Mouse (Mus musculus) ES-E14 (cell line): ENCODE data around the gene Tpmt. TPM values are rescaled to one million over a fixed set of nuclear protein-coding genes. Genes with fewer than 3 reads are reported as not detected.

ENCODE experiments used
- DNase-seq: peaks from one replicate; pipeline ENCODE4 v3.0.0-alpha.2; 2013; ENCODE audit warnings: low read depth, low spot score
- H3K27ac ChIP-seq: 2 replicates; pipeline ENCODE4 v1.5.1; 2012; ENCODE audit warnings: low read depth, mild to moderate bottlenecking, low read length, moderate library complexity, mixed read lengths; ENCODE audit not compliant: poor library complexity, insufficient read depth, severe bottlenecking
- H3K36me3 ChIP-seq: 2 replicates; pipeline ENCODE4 v1.6.1; 2012; ENCODE audit warnings: mild to moderate bottlenecking, low read length, moderate library complexity, mixed read lengths; ENCODE audit not compliant: control insufficient read depth, poor library complexity, insufficient read depth, severe bottlenecking
- H3K4me1 ChIP-seq, 2 experiments: fragments of 150-350 bp in 1 of 2; sonication (generic) in 1 of 2; 2 replicates each; pipeline ENCODE4 v1.6.1; 2012; ENCODE audit warnings: low read length in 2 of 2, mild to moderate bottlenecking in 1 of 2, mixed read lengths in 1 of 2; ENCODE audit not compliant: control insufficient read depth in 2 of 2, insufficient read depth in 2 of 2, poor library complexity in 1 of 2
- H3K4me3 ChIP-seq, 2 experiments: fragments of 150-350 bp in 1 of 2; sonication (generic) in 1 of 2; 2 replicates each; pipeline ENCODE4 v1.5.1; 2012; ENCODE audit warnings: low read length in 2 of 2, low read depth in 1 of 2, mild to moderate bottlenecking in 1 of 2, mixed read lengths in 1 of 2; ENCODE audit not compliant: insufficient read depth in 1 of 2, poor library complexity in 1 of 2, severe bottlenecking in 1 of 2
- H3K9ac ChIP-seq: 2 replicates; pipeline ENCODE4 v1.6.1; 2012; ENCODE audit warnings: low read depth, mild to moderate bottlenecking, low read length, mixed read lengths; ENCODE audit not compliant: poor library complexity, insufficient read depth, severe bottlenecking
- H3K9me3 ChIP-seq: fragments of 150-350 bp; sonication (generic); 2 replicates; pipeline ENCODE4 v1.6.1; 2012; ENCODE audit warnings: low read depth, mild to moderate bottlenecking, low read length; ENCODE audit not compliant: control insufficient read depth, insufficient read depth
- CHD2 ChIP-seq: IDR thresholded peaks from 2 replicates; pipeline ENCODE4 v1.6.1; 2014; ENCODE audit warnings: mild to moderate bottlenecking, low read depth, low read length, inconsistent platforms
- HCFC1 ChIP-seq: IDR thresholded peaks from 2 replicates; pipeline ENCODE4 v1.6.1; 2012; ENCODE audit warnings: low read length, inconsistent platforms, borderline replicate concordance; ENCODE audit not compliant: insufficient read depth
- MAFK ChIP-seq: IDR thresholded peaks from 2 replicates; pipeline ENCODE4 v1.6.1; 2014; ENCODE audit warnings: mild to moderate bottlenecking, low read depth, low read length, inconsistent platforms; ENCODE audit not compliant: insufficient read depth
- ZC3H11A ChIP-seq: IDR thresholded peaks from 2 replicates; pipeline ENCODE4 v1.6.1; 2012; ENCODE audit warnings: low read depth, mild to moderate bottlenecking, inconsistent platforms, low read length, borderline replicate concordance
- ZNF384 ChIP-seq: IDR thresholded peaks from 2 replicates; pipeline ENCODE4 v1.6.1; 2012; ENCODE audit warnings: low read depth, low read length, inconsistent platforms
- in situ Hi-C, 2 experiments: fragments of 600-800 bp; cut with MboI; formaldehyde crosslinking; loops; one replicate each; pipeline ENCODE4 v1.15.1; 2025; ENCODE audit warnings: low sequenced_read_pairs in 2 of 2, inconsistent platforms in 1 of 2; ENCODE audit not compliant: unreplicated experiment in 2 of 2
- total RNA-seq: library from RNA; depleted of rRNA; stranded (reverse); fragments of 300-350 nt; gene quantifications from 2 replicates; pipeline ENCODE4 v1.2.3, GENCODE M21; 2012

Tpmt gene
- total RNA-seq, 1 experiment: 5.9 TPM

- TF ChIP-seq CHD2: no peak
- no peak for TF ChIP-seq ZC3H11A
- TF ChIP-seq ZNF384: no peak
- TF ChIP-seq HCFC1: no peak
- no peak for TF ChIP-seq MAFK
- H3K36me3 ChIP-seq: no peaks in the 10 kb centered on the region
- in situ Hi-C loops: no loop called here
Measured at GRCm38 (mm10) chr13:46992516-46993273, 51.8 kb downstream of the Tpmt start.

GRCm38 (mm10) chr13:46990376-46991011, 54.0 kb downstream of the Tpmt start:
- no peaks in the 10 kb centered on the region for H3K9me3 ChIP-seq
- no peaks in the 10 kb centered on the region for H3K36me3 ChIP-seq
- H3K4me3 ChIP-seq: no peak overlapping the region
- H3K9ac ChIP-seq: no peak overlapping the region
- no peak overlapping the region for H3K27ac ChIP-seq
- TF ChIP-seq ZC3H11A (no peak), MAFK (no peak)
- in situ Hi-C loops: no loop called here
- DNase-seq: no peak
- H3K4me1 ChIP-seq: no peaks in the 10 kb centered on the region

More at GRCm38 (mm10) chr13:46992516-46993273, 51.8 kb downstream of the Tpmt start:
- no peak overlapping the region for H3K4me3 ChIP-seq
- H3K9me3 ChIP-seq: no peaks in the 10 kb centered on the region
- H3K4me1 ChIP-seq: no peaks in the 10 kb centered on the region
- H3K9ac ChIP-seq: no peak overlapping the region
- no peak for DNase-seq
- no peak overlapping the region for H3K27ac ChIP-seq

- Histone ChIP-seq H3K9me3 (no peaks in the 10 kb centered on the region), H3K9ac (no peak overlapping the region), H3K36me3 (no peaks in the 10 kb centered on the region), H3K27ac (no peak overlapping the region), H3K4me3 (no peak overlapping the region), H3K4me1 (no peaks in the 10 kb centered on the region; a peak in 1 of 4 replicates)
- no peak for DNase-seq
- TF ChIP-seq ZNF384 (no peak), MAFK (no peak), ZC3H11A (no peak), HCFC1 (no peak)
- in situ Hi-C loops: no loop called here
Measured at GRCm38 (mm10) chr13:46987941-46988340, 56.6 kb downstream of the Tpmt start.

GRCm38 (mm10) chr13:46986208-46986607, 58.3 kb downstream of the Tpmt start:
- H3K36me3 ChIP-seq: no peaks in the 10 kb centered on the region
- H3K9me3 ChIP-seq: no peaks in the 10 kb centered on the region
- no peak for DNase-seq
- in situ Hi-C loops: no loop called here
- no peak overlapping the region for H3K4me3 ChIP-seq
- no peak overlapping the region for H3K9ac ChIP-seq
- H3K4me1 ChIP-seq: no peaks in the 10 kb centered on the region; a peak in 1 of 4 replicates
- no peak for TF ChIP-seq HCFC1
- TF ChIP-seq MAFK: no peak
- TF ChIP-seq ZC3H11A: no peak
- TF ChIP-seq CHD2: no peak
- TF ChIP-seq ZNF384: no peak
- H3K27ac ChIP-seq: no peak overlapping the region
